Mouse (Mus musculus) frontal cortex, postnatal 25 days (tissue): ENCODE results near the gene Clpb.
A peak's percentile ranks its signal among the peaks of the same experiment; 100 is the strongest.

Source experiments
- DNase-seq, 2 experiments: peaks; one replicate each; pipeline ENCODE4 v3.0.0; 2022; ENCODE audit warnings: low spot score in 2 of 2

Gene Clpb

DNA sequence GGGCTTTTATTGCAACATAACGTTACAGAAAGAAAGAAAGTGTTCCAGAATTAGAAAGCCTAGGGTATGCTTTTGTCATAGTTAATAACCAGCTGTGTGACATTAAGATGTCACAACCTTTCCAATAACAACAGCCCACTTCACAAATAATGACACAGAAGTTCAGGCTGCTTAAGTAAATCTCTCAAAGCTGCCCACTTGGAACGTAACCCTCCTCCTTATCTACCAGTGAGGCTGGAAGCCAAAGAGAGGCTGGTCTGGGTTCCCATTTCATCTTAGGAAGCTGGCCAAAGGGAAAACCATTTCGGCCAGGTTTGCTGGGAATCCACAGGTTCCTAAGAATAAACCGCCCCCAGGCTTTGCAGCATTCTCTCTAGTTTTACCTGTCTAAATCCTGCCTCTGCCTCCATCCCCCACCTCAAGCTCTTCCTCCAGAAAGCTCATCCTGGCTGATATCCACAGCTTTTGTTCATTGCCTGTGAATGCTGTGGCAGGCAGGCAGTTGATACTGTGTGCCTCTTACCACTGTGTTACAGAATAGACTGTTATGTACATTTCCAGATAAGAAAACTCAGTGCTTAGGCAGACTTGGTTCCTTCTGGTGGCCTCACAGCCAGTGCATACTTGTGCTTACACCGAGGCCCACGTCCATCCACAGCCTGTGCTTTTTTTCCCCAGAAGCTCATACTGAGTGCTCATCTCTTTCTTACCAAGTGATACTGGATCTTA is 12.8 kb downstream of the Clpb start:
- DNase-seq: no peak

DNA sequence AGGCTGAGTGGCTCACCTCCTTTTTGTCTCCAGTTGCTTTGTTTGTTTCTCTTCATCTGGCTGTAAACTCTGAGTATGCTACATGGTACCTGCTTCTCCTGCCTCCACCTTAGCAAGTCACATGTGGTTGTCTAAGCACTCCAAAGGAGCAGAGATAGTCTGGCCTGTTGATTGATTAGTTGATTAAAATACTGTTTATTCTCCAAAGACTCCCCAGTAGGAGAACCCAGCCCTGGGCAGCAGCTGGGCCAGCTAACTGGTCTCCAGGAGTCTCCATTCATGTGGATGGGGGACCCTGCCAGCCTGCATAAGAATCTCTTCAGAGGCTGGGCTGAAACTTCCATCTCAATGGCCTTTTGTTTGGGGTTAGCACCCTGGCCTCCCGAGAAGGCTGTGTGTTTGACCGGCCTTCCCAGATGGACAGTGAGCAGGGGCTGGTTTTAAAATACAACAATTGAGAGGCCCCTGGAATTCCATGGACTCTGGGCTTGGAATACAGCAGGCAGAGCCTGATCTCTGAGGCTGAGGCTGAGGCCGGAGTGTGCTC is 13.4 kb downstream of the Clpb start:
- no peak for DNase-seq

DNA sequence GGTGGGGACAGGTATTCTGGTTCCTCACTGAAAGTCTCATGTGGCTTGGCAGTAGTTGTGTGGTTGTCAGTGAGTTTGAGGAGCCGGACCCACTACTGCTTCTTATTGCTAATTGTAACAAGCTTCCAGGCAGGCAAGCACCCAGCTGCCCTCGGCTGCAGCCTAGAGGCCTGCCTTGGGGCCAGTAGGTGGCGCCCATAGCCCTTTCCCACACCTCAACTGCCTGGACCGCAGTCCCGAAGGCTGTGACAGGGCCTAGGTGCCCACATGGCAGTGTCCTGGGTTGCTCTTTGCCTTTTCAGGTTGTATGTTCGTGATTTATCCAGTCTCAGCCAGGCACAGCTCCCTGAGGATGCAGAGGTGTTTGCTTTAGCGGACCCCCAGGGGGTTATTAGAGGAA is 16.2 kb downstream of the Clpb start:
- DNase-seq: peak; percentile 64 to 66

DNA sequence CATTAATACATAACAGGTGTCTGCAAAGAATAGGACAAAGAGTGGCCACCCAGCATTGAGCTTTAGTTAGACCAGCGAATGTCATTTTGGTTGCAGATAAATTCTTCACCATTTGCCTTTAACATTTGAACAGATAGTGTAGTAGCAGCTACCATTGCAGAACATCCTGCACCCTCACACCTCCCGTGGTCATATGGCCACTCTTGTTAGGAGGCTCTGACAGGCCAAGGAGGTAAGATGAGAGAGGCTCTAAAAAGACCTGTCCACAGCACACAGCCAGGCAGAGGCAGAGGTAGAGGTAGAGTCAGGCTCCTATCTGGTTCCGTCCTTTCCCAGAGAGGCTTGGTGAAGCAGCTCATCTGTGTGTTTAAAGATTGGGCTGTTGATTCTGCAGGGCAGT is 17.5 kb downstream of the Clpb start:
- DNase-seq: no peak

DNA sequence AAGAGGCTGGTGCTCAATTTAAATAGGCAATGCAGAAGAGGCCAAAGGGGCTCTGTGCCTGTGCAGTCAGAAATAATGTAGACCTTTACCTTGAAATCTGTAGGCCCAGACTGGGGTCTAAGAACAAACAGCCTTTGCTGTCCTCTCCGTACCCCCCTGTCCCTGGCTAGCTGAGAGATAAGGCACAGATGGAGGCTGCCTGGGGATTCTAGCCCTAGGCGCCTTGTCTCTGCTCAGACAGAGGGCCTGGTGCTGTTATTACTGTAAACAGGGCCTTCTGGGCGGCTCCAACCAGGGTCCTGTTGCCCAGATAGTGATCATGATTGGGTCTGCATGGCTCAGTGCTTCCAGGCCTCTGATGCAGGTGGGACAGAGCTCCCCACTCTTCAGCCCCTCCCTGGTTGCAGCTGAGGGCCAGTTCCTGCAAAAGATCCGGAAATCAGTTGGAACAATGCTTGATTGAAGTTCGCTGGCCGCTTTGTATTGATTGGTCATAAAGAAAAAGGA is 18.2 kb downstream of the Clpb start:
- no peak for DNase-seq

DNA sequence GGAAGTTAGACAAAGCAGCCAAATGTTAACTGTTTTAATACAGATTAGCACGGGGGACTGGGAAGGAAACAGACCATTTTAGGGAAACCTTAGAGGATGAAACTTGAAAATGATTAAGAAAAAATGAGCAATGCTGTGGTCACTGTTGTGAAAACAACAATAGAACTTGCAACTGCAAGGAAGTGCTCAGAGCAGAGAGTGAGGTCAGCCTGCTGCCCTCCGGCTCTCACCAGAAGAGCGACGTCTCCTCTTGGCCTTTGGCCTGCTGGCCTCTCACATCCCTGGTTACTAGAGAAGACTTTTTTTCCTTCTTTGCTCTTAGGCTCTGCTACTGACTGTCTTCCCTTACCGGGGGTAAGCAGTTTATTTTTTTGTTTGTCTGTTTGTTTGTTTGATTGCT is 19.5 kb downstream of the Clpb start:
- no peak for DNase-seq

DNA sequence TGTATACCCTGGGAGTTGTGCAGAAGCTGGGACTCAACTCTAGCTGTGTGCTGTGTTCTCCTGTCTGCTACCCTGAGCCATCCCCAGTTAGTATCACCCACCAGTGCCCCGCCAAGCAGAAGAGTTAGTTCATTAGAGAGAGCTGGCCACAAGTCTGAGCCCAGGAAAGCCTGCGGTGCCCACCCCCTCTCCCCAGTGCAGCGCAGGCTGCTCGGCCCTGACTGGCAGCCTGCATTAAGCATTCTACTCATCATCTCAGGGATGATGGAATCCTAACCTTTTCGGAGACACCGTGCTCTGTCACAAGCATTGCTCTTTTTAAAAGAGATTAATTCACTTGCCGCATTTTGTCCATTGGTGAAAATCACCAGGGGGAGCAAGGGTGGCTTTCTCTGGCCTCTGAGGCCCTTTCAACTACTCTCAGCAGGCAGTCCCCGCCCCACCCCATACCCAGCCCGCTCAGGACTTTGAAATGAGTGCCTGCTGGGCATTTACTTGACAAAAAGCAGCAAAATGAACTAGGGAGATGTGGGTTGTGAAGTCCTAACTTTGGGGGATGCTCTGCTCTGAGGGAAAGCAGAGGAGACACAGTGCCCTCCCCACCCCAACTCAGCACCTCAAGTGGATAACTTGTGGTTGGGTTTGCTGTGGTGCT is 20.7 kb downstream of the Clpb start:
- DNase-seq: no peak

DNA sequence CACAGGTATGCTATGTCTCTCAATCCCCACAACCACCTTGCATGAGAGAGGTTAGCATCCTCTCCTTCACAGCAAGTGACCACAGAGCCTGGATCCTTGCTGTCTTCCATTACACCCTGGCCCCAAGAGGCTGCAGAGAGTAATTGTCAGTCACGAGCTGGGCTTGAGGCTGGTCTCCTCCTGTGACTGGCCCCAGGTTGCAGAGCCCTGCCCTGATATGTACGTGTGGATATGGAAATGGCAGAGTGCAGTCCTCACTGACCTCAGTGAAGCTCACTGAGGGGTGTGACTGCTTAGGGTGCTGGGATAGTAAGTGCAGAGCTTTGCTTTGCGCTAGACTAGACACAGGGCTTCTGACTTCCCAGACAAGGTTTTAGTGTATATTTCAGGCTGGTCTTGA is 21.2 kb downstream of the Clpb start:
- DNase-seq: no peak

DNA sequence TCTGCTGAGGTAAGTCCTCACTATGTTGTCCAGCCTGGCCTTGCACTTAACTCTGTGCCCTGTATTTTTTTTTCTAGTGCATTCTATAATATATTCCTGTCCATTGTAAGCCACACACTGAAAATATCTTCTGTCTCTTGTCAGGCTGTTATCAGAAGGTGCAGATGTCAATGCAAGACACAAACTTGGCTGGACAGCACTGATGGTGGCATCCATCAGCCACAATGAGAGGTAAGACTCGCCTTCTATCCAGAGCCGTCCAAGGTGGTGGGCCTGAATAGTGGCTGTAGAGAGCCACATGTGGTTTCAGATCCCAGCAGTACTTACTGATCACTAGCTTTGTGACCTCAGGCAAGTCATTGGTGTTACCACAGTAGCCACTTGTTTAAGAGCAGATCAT is 23.7 kb downstream of the Clpb start:
- DNase-seq: no peak

DNA sequence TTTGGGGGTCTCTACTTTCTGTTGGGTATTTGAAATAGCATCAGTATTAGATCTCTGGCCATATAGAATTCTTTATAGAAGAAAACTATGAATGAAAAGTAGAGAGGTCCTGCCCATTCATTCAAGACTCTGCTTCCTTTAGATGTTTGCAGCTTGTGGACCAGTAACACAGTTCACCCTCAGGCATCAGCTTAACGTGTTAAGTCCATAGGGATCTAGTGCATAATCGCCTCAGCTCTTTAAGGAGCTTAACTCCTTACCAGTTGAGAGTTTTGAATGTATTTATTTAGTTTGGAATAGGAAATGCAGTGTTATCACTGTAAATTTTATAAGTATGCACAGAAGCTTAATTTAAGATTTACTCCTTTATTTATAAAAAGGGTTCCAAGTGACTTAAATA is 27.0 kb downstream of the Clpb start:
- no peak for DNase-seq

DNA sequence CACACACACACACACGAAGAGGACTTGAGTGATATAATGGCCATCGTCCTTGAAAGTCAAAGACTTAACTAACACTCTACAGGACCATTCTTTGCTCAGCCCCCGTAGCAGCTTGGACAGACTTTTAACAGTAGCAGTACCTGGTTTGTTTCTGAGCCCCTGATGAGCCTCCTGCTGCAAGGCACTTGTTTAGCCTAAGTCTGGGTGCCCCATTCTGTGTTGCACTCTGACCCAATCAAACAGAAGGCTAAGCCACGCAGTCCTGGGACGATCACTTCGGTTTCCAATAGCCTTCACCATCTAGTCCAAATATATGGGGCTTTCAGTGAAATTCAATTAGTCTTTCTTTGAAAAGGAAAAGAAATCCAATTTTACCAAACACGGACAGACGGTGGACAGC is 28.4 kb downstream of the Clpb start:
- DNase-seq: no peak

DNA sequence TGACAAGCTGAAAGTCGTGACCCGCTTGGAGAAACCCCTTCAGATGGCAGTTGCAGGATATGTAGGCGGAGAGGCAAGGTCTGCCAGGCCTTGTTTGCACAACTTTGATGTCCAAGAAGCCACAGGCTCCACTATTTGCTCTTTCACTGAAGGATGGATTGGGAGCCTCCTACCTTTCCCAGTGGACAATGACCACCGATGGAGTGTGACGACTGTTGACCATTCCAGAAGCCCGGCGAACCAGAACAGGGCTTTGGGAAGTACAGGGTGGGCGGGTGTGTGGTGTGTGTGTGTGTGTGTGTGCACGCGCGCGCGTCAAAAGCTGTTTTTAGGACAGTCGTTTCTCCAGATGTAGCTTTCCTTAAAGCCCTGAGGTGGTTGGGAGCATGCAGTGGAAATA is 29.0 kb downstream of the Clpb start:
- no peak for DNase-seq

DNA sequence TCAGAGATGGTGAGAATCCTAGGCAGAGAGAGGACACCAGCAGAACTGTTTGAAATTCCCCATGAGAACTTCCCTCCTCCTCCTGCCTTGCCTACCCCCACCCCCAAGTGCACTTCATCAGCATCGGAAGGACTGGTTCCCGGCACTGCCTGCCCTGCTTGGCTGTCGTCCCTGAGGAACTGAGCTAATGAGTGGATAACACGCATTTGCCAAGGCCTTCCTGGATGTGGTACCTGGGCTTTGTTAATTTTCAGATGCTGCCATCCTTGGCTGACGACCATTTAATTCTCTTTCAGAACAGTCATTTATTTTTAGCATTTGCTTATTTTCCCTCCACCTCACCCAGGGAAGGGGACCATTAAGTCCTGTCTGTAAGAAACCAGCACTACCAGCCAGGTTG is 32.0 kb downstream of the Clpb start:
- DNase-seq: no peak

DNA sequence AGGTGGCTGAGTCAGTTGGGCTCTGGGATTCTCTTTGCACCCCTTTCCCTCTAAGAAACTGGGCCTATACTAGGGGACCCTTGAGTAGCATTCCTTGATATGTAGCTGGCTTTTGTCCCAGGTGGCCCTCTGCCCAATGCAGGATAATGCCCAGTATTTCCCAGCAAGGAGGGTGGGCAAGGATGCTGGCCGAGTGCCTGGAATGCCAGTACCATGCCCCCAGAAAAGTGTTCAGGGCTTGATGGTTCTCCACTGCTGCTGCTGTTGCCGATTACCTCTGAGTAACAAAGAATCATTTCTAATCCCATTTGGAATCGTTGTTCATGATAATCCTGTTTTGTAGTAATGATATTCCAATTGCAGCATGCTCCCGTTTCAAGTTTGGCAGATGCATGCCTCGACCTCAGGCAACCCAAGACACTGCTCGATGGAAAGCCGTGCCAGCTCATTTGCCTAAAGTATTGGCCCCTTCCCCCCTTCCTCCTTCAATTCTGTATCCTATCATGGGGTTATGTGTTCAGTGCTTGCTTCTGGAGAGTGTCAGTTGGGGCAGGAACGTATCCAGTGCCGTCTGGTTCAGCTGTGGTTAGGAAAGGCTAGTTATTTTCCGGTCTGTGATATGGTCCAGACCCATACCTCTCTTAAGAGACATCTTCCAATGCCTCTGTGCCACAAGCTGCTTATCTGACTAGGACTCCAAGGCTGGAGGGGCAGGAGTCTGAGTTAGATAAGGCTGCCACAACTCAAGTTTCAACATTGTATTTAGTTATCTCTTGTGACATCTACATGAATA is 33.7 kb downstream of the Clpb start:
- DNase-seq: no peak

DNA sequence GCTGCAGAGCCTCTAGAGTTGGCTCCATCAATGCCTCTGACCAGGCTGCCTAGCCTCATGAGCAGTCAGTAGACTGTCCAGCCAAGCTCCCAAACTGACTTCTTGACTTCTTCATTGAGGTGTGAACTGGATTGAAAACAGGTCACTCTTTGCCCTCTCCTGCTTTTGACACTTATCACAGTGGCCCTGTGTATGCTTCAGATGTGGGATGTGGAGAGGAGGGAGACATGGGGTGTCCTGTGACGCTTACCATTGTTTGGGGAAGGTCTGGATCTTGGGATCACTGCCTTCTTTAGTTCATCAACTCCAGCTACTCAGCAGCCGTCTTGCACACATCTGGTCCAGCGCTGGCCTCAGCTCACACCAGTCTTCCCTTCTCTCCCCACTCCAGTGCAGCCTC is 36.9 kb downstream of the Clpb start:
- no peak for DNase-seq

DNA sequence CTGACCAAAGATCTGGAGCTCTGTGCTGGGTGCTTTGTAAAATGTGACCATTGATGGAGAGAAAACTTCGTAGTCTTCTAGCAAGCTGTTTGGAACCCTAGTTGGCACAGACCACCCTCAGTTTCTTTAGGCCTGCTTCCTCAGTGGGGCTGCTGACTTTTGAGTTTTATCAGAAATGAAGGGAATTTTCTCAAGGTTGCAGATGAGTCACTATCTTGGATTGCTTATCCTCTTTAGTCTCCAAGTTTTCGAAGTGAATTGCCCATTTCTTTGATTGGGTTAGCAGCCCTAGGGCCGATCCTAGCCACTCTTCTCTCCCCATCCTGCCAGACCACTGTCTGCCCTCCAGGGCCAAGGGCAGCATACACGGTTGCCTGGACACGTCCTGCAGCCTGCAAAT is 39.3 kb downstream of the Clpb start:
- no peak for DNase-seq

DNA sequence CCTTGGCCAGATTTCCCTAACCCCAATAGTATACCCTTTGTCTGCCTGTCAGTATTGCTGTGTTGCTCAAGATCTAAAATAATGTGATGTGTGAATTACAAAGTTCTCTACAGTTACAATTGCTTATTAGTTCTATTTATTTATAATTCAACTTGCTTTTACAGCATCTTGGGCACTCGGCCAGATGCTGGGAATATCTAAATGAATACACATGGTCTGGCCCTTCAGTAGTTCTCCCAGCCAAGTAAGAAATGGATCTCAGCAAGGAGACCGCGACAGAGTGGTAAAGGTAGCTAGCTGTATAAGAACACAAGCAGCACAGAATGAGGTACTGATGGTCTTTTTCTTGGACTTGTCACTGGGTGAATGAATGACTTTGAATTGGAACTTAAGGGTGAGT is 46.2 kb downstream of the Clpb start:
- DNase-seq: no peak

DNA sequence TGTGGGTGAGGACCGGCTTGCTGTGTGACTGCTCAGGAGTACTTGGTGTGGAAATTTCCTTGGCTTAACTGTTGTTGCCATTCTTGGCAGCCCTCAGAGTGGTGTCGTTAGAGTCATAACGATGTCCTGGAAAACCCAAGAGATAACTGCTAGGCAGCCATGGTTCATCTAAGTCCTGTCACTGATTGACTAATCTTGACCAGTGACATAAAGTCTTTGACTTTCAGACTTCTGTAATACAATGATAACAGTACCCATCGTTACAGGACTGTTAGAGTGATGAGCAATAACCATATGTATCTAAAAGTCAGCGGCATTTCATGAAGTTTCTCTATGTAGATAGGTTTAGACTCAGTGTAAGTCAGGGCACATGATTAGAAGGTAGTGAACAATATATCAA is 46.8 kb downstream of the Clpb start:
- DNase-seq: no peak

DNA sequence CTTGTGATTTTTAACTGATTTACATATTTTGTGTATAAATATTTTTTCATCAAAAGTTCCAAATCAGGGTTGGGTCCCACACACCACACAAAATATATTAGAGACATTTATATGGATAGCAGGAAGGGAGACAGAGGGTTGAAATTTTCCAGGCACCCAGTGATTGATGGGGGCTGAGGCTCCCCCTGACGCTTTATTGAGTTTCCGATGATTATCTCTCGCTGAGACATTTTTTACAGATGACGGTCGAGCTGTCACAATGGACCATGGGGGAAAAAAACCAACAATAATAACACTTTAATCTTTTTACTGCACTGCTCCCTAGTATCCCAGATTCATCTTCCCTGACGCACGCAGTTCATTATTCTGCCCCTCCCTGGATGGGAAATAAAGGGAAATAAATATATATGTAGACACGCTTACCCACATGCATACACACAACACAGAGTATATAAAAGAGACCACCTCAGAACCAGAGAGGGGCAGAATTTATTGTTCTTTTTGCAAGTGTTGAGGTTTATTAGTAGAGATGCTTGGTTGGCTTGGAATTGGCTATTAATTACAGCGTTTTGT is 50.5 kb downstream of the Clpb start:
- no peak for DNase-seq

DNA sequence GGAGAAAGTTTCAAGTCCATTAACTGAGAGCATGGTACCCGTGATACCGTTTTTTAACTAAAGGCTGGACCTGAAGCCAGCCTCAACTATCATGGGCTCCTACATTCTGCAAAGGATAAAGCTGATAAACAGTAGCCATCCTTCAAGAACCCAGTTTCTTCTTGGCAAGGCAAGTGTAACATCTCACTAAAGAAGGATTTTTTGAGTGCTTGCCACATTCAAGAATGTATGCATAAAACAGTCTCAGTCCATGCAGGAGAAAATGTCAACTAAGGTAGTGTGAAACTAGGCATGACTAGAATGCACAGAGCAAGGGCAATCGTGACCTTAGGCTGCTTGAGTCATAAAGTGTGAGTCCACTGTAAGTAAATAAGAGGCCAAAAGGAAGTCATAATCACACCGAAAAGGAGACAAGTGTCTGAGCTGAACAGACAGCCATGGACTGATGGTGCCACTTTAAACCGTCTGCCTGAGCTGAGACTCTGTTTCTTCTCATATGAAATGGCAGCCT is 51.7 kb downstream of the Clpb start:
- no peak for DNase-seq

DNA sequence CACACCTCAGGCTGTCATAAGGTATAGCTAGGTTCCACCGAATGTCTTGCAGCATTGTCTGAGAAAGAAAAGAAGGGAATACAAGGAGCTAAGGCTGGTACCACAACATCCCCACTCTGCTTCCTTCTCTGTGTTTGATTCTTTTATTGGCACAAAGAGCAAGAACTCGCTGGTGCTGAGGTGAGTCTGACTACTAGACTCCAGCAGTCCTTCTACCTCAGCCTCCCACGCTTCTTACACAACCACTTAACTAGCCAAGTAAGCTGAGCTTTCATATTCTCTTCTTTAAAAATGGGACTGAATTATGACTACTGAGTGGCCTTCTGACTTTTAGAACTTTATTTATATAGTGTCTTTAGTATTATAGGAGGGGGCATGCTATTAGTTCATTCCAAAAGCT is 56.9 kb downstream of the Clpb start:
- no peak for DNase-seq

DNA sequence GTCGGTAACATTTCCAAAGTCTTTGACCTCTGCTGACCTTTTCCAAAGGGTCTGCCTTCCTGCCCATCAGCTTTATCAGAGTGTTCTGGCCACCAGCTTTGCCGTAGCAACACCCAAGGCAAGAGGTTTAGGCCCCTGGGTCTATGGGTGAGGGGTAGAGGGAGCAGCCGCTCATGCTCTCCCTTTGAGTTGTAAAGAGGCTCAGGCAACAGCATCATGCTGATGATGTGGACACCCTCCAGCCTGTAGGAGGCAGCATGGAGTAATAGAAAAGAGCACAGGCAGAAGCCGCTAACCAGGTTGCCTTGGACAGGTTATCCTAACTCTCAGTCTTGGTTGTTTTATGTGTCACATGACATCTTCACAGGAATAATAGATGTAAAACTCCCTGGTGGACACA is 61.6 kb downstream of the Clpb start:
- DNase-seq: no peak
